Mouse (Mus musculus) MEL (cell line): ENCODE results near the gene Gpr55. TPM values are rescaled to one million over a fixed set of nuclear protein-coding genes. Genes with fewer than 3 reads are reported as not detected.

Source experiments
- DNase-seq: peaks from one replicate; pipeline ENCODE4 v3.0.0; 2011; ENCODE audit warnings: low read depth, low spot score
- H3K27ac ChIP-seq: 2 replicates; pipeline ENCODE4 v1.5.1; 2012; ENCODE audit warnings: low read depth, mild to moderate bottlenecking, control low read depth, low read length, moderate library complexity; ENCODE audit not compliant: control insufficient read depth
- H3K27me3 ChIP-seq, 2 experiments: fragments of 150-350 bp in 1 of 2; sonication (generic) in 1 of 2; 2 replicates each; pipeline ENCODE4 v1.6.1; 2012; ENCODE audit warnings: low read length in 2 of 2, mild to moderate bottlenecking in 2 of 2, improper control_type of control experiment in 1 of 2, moderate library complexity in 1 of 2; ENCODE audit not compliant: insufficient read depth in 2 of 2, control insufficient read depth in 1 of 2
- H3K36me3 ChIP-seq, 2 experiments: 2 replicates each; pipeline ENCODE4 v1.6.1; 2012 to 2014; ENCODE audit warnings: low read length in 2 of 2, improper control_type of control experiment in 1 of 2, inconsistent platforms in 1 of 2, mild to moderate bottlenecking in 1 of 2; ENCODE audit not compliant: insufficient read depth in 2 of 2, control insufficient read depth in 1 of 2
- H3K4me1 ChIP-seq, 2 experiments: fragments of 150-350 bp in 1 of 2; sonication (generic) in 1 of 2; 2 replicates each; pipeline ENCODE4 v1.6.1; 2012; ENCODE audit warnings: low read length in 2 of 2, improper control_type of control experiment in 1 of 2, mild to moderate bottlenecking in 1 of 2; ENCODE audit not compliant: insufficient read depth in 2 of 2, control insufficient read depth in 1 of 2
- H3K4me3 ChIP-seq, 2 experiments: fragments of 150-350 bp in 1 of 2; sonication (generic) in 1 of 2; 2 replicates each; pipeline ENCODE4 v1.5.1; 2012; ENCODE audit warnings: low read depth in 2 of 2, low read length in 2 of 2, mild to moderate bottlenecking in 2 of 2, moderate library complexity in 2 of 2, control low read depth in 1 of 2, improper control_type of control experiment in 1 of 2; ENCODE audit not compliant: control insufficient read depth in 1 of 2, insufficient read depth in 1 of 2
- H3K79me2 ChIP-seq: 2 replicates; pipeline ENCODE4 v1.6.1; 2012; ENCODE audit warnings: mild to moderate bottlenecking, low read length, moderate library complexity; ENCODE audit not compliant: control insufficient read depth, poor library complexity, insufficient read depth
- H3K9ac ChIP-seq: 2 replicates; pipeline ENCODE4 v1.6.1; 2012; ENCODE audit warnings: low read depth, mild to moderate bottlenecking, control low read depth, low read length, moderate library complexity; ENCODE audit not compliant: control insufficient read depth, poor library complexity, severe bottlenecking
- H3K9me3 ChIP-seq: fragments of 150-350 bp; sonication (generic); replicated peaks from 2 replicates; pipeline ENCODE4 v1.6.1; 2012; ENCODE audit warnings: mild to moderate bottlenecking, low read length, improper control_type of control experiment, moderate library complexity; ENCODE audit not compliant: insufficient read depth
- ELF1 ChIP-seq: IDR thresholded peaks from 2 replicates; pipeline ENCODE4 v1.6.1; 2014; ENCODE audit warnings: low read depth, mild to moderate bottlenecking, inconsistent platforms, low read length, improper control_type of control experiment, moderate library complexity
- GABPA ChIP-seq: IDR thresholded peaks from 2 replicates; pipeline ENCODE4 v1.6.1; 2012; ENCODE audit warnings: low read depth, mild to moderate bottlenecking, inconsistent platforms, low read length, improper control_type of control experiment, moderate library complexity
- HCFC1 ChIP-seq: IDR thresholded peaks from 2 replicates; pipeline ENCODE4 v1.6.1; 2012; ENCODE audit warnings: low read depth, mild to moderate bottlenecking, inconsistent platforms, low read length, improper control_type of control experiment, moderate library complexity
- KAT2A ChIP-seq: conservative IDR thresholded peaks from 2 replicates; pipeline ENCODE4 v1.6.1; 2012; ENCODE audit warnings: low read depth, low read length, improper control_type of control experiment, inconsistent platforms
- MAX ChIP-seq: IDR thresholded peaks from 2 replicates; pipeline ENCODE4 v1.6.1; 2011; ENCODE audit warnings: low read length, improper control_type of control experiment
- MXI1 ChIP-seq: IDR thresholded peaks from 2 replicates; pipeline ENCODE4 v1.6.1; 2011; ENCODE audit warnings: mild to moderate bottlenecking, low read depth, low read length, improper control_type of control experiment
- POLR2AphosphoS2 ChIP-seq: IDR thresholded peaks from 2 replicates; pipeline ENCODE4 v1.6.1; 2011; ENCODE audit warnings: low read length, improper control_type of control experiment
- POLR2AphosphoS5 ChIP-seq: IDR thresholded peaks from 2 replicates; pipeline ENCODE4 v1.6.1; 2012; ENCODE audit warnings: low read depth, borderline replicate concordance, mild to moderate bottlenecking, inconsistent platforms, low read length, moderate library complexity, mixed read lengths
- UBTF ChIP-seq: IDR thresholded peaks from 2 replicates; pipeline ENCODE4 v1.6.1; 2012; ENCODE audit warnings: low read depth, mild to moderate bottlenecking, inconsistent platforms, low read length, improper control_type of control experiment, moderate library complexity, borderline replicate concordance; ENCODE audit not compliant: insufficient read depth
- USF2 ChIP-seq, 2 experiments: IDR thresholded peaks; 2 replicates each; pipeline ENCODE4 v1.6.1; 2011 to 2012; ENCODE audit warnings: improper control_type of control experiment in 2 of 2, low read length in 2 of 2, borderline replicate concordance in 1 of 2, inconsistent platforms in 1 of 2, low read depth in 1 of 2, mild to moderate bottlenecking in 1 of 2; ENCODE audit not compliant: insufficient read depth in 1 of 2
- ZC3H11A ChIP-seq: IDR thresholded peaks from 2 replicates; pipeline ENCODE4 v1.6.1; 2012; ENCODE audit warnings: low read depth, mild to moderate bottlenecking, inconsistent platforms, low read length, improper control_type of control experiment
- ZKSCAN1 ChIP-seq: IDR thresholded peaks from 2 replicates; pipeline ENCODE4 v1.6.1; 2012; ENCODE audit warnings: low read depth, mild to moderate bottlenecking, inconsistent platforms, low read length, improper control_type of control experiment, moderate library complexity
- polyA plus RNA-seq, 2 experiments: library from polyadenylated mRNA; stranded (reverse) in 1 of 2; unstranded in 1 of 2; fragments of >175 nt in 1 of 2; fragments of >200 nt in 1 of 2; gene quantifications; 2 replicates each; pipeline versions ENCODE4 v1.2.1 to v1.2.4; 2012; ENCODE audit warnings: low replicate concordance in 2 of 2, low read depth in 1 of 2; ENCODE audit not compliant: insufficient read length in 2 of 2, insufficient read depth in 1 of 2, missing spikeins in 1 of 2
- total RNA-seq: library from RNA; depleted of rRNA; stranded (reverse); fragments of 300-350 nt; gene quantifications from 2 replicates; pipeline ENCODE4 v1.2.3, GENCODE M21; 2012

Gpr55 gene
- total and polyA plus RNA-seq, 3 experiments = 0.01 to 0.04 TPM; not detected in 1

DNA sequence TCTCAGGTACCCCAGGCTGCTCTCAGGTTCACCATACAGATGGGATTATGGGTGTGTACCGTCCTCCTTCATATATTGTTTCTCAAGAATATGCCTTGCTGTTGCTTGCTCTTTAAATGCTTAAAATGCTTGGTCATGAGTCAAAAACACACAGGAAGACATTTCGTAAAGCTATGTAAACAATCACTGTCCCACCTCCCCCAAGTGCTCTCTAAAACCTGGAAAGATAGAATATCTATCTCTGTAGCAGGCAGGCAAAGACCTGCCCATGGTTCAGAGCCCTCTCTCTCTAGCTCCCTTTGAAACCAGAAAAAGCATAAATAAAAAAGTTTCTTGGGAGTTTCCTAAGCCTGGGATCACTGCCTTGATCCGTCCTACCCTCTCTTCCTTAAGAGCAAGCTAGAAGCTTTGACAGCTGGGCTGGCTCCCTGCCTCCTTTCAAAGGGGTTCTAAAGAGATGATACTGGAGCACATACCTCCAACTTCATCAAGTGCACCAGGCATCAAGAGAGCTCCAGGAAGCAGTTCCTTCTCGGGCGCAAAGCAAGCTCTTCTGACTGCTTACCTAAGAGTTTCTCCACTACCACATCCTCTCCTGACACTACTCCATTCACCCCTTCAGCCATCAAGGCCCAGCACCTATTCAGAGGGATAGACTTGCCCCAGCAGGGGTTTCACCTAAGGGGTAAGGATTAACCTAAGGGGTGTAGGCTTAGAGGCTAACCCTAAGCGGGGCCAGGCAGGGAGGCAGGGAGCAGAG is 1.5 kb downstream of the Gpr55 start:
- Histone ChIP-seq H3K4me1 (peaks cover 3 to 19% of the 10 kb centered on the region in 2 experiments; a peak in 3 of 4 replicates), H3K9ac (no peak overlapping the region), H3K4me3 (no peak overlapping the region), H3K79me2 (no peaks in the 10 kb centered on the region), H3K36me3 (peaks cover 0 to 6% of the 10 kb centered on the region in 2 experiments; a peak in 2 of 4 replicates), H3K27ac (no peak overlapping the region), H3K27me3 (no peaks in the 10 kb centered on the region), H3K9me3 (no peaks in the 10 kb centered on the region)
- DNase-seq = no peak
- TF ChIP-seq POLR2AphosphoS5 (no peak), KAT2A (no peak), ELF1 (no peak), GABPA (no peak), UBTF (no peak), HCFC1 (no peak), USF2 (IDR thresholded peaks at IDR 0.05; ENCODE audit: borderline replicate concordance in 1 of 2, insufficient read depth in 1 of 2, low read depth in 1 of 2, low read length in 2 of 2) (no peak), POLR2AphosphoS2 (no peak), ZKSCAN1 (no peak)

DNA sequence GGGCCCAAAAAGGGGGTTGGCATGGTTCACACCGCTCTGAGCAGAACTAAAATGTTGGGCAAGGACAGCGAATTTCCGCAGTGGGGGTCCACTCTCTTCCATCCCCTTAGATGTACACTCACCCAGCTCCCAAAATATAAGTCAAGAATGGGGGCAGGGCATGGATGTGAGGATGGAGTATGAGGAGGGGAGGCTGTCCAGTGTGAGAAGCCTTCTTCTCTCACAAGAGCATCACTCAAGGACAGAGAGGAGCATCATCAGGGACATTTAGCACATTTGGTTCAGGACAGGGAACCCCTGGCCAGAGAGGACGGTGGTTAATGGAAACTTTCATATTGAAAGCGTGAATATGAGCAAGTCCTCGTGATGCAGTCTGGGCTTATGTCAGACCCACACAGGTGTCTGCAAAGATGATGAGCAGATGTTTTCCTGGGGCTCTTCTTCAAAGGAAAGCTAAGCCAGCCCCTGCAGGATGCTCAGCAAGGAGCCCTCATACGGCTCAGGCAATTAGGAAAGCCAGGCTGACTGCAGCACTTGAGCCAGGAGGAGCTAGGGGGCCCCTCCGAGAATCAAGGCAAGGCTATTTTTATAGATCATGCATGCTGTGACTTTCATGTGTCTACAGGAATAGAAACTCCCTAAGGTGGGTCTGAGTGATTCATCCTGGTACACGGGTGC is 2.7 kb downstream of the Gpr55 start:
- no peak for DNase-seq
- H3K4me1 ChIP-seq = peaks cover 3 to 23% of the 10 kb centered on the region in 2 experiments; a peak in 3 of 4 replicates
- no peak overlapping the region for H3K4me3 ChIP-seq
- no peak overlapping the region for H3K9ac ChIP-seq
- no peaks in the 10 kb centered on the region; a peak in 1 of 4 replicates for H3K27me3 ChIP-seq
- H3K36me3 ChIP-seq = peaks cover 0 to 6% of the 10 kb centered on the region in 2 experiments; a peak in 2 of 4 replicates
- TF ChIP-seq ZKSCAN1 (no peak), MAX (no peak), POLR2AphosphoS5 (no peak), POLR2AphosphoS2 (no peak), MXI1 (no peak), ZC3H11A (no peak)
- H3K9me3 ChIP-seq = no peaks in the 10 kb centered on the region
- no peaks in the 10 kb centered on the region for H3K79me2 ChIP-seq
- no peak overlapping the region for H3K27ac ChIP-seq
